Mouse (Mus musculus): ENCODE data around the gene Cd6.

DNA sequence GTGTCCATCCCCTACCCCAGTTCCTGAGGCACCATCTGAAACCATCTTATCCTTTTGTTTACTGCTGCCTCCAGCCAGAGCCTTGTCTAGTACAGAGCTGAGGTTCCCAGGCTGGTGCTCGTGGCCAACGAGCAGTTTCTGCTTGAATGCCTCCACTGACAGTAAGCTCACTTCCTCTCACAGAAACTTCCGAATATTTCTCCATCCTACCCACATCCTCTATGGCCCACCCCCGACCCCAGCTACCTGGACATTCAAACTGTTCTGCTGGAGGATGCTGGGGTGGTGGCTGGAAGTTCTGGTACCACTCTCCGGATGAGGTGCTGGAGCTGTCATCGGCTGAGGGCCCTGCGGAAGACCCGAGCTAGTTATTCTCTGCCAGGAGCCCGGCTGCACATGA is 39.5 kb downstream of the Cd6 start:
- no peak for TF ChIP-seq CHD2 (IDR thresholded peaks at IDR 0.05; ENCODE audit: low read length)
- TF ChIP-seq POLR2AphosphoS2 (IDR thresholded peaks at IDR 0.05; ENCODE audit: low read depth, low read length) = no peak
- no peak for TF ChIP-seq POLR2A (IDR thresholded peaks at IDR 0.05; ENCODE audit: low read depth, low read length)
- no peak for TF ChIP-seq RAD21 (IDR thresholded peaks at IDR 0.05; ENCODE audit: low read depth, low read length)
- no peak for TF ChIP-seq MAX (IDR thresholded peaks at IDR 0.05; ENCODE audit: low read length)
- TF ChIP-seq SMC3 (IDR thresholded peaks at IDR 0.05; ENCODE audit: low read depth, low read length) = no peak
- no peak for TF ChIP-seq USF2 (conservative IDR thresholded peaks at IDR 0.05; ENCODE audit: low read depth, low read length)
- TF ChIP-seq EP300 (IDR thresholded peaks at IDR 0.05; ENCODE audit: low read length) = no peak
- no peak for TF ChIP-seq ELF1 (IDR thresholded peaks at IDR 0.05; ENCODE audit: low read depth, low read length)
- TF ChIP-seq CTCF (conservative IDR thresholded peaks at IDR 0.05 in 1 of 2, IDR thresholded peaks at IDR 0.05 in 1 of 2; ENCODE audit: low read depth in 2 of 2, low read length in 2 of 2) = no peak
- no peak for TF ChIP-seq RCOR1 (conservative IDR thresholded peaks at IDR 0.05; ENCODE audit: low read depth, low read length)

All from CH12.LX (cell line).